In genomic region chr8:114923629-114924028, GRCm38 (mm10) we compare ENCODE assay signal across 11 mouse cellular contexts.
DNase-seq lines count a peak whose midpoint lies in the region; ATAC-seq lines count a peak whose summit lies in the region.
"Had no signal": no experiment of that assay in that cellular context is flagged by ENCODE, and none has a peak within 500 bp of the region (broad histone marks: within the 10 kb centered on the region; RNA-seq: fewer than 3 reads in every experiment).

No protein-coding gene starts in this region.

- no peaks in the 10 kb centered on the region for H3K4me1 ChIP-seq in hindbrain, embryonic 16.5 days (ENCODE audit: control insufficient read depth, insufficient read depth, low read depth, low read length)

- H3K36me3 ChIP-seq in hindbrain, embryonic 16.5 days (ENCODE audit: control insufficient read depth, insufficient read depth, low read length): no peaks in the 10 kb centered on the region
- H3K36me3 ChIP-seq: neural tube, embryonic 13.5 days had no signal

- H3K9ac ChIP-seq in hindbrain, embryonic 16.5 days (ENCODE audit: low read depth, low read length): no peak overlapping the region
- H3K9ac ChIP-seq: neural tube, embryonic 13.5 days had no signal

- no peak overlapping the region for H3K4me3 ChIP-seq in hindbrain, embryonic 16.5 days (ENCODE audit: low read length)
- H3K4me3 ChIP-seq: neural tube, embryonic 13.5 days had no signal

- H3K9me3 ChIP-seq in hindbrain, embryonic 16.5 days (ENCODE audit: control insufficient read depth, low read length): no peaks in the 10 kb centered on the region
- H3K9me3 ChIP-seq: neural tube, embryonic 13.5 days had no signal

- WGBS in hindbrain, embryonic 16.5 days: 62% methylated on average over 7 of the region's 7 CpGs

- H3K27ac ChIP-seq in hindbrain, embryonic 16.5 days (ENCODE audit: low read depth, low read length): no peak overlapping the region
- H3K27ac ChIP-seq: neural tube, embryonic 13.5 days had no signal

- no peaks in the 10 kb centered on the region; the same call in none of the 2 replicates for H3K27me3 ChIP-seq in hindbrain, embryonic 16.5 days (replicated peaks; ENCODE audit: control insufficient read depth, insufficient read depth, low read length)
- H3K27me3 ChIP-seq: neural tube, embryonic 13.5 days had no signal

- no peak overlapping the region for H3K4me2 ChIP-seq in hindbrain, embryonic 16.5 days (ENCODE audit: low read length)
- H3K4me2 ChIP-seq: midbrain, embryonic 11.5 days; neural tube, embryonic 13.5 days had no signal

- peak; percentile 20 to 58 for DNase-seq in frontal cortex, adult 2 months (ENCODE audit: extremely low spot score in 1 of 2, low spot score in 1 of 2)
- DNase-seq in frontal cortex, postnatal 25 days (ENCODE audit: low spot score in 2 of 2): no peak
- peak; percentile 23 to 40 for DNase-seq in right cerebral cortex, adult 2 months (ENCODE audit: low spot score in 2 of 2)
- no peak for DNase-seq in right cerebral cortex, postnatal 4 days
- DNase-seq in layer of hippocampus, adult 8-10 months (ENCODE audit: low spot score in 2 of 2): peak; percentile 31 to 35
- DNase-seq in kidney, adult 18-20 months: no peak
- DNase-seq: lung, adult 2 months; thymus, adult 2 months had no signal

- ATAC-seq in hindbrain, embryonic 16.5 days: no peak

Comparison
In these comparisons a context has a peak if more than half of its experiments do, and no peak if none do; other contexts are left out.
1. DNase-seq: peak in frontal cortex, adult 2 months (2 of 2), right cerebral cortex, adult 2 months (2 of 2) and layer of hippocampus, adult 8-10 months (2 of 2); none in frontal cortex, postnatal 25 days (0 of 2), right cerebral cortex, postnatal 4 days (single experiment) and kidney, adult 18-20 months (single experiment).